Mouse (Mus musculus): ENCODE measurements around the gene Fam122a. TPM values are rescaled to one million over a fixed set of nuclear protein-coding genes. Genes with fewer than 3 reads are reported as not detected.

The Fam122a gene
- polyA plus RNA-seq, 1 experiment from 2014 or later = 57.9 TPM

- H3K36me3 ChIP-seq = no peaks in the 10 kb centered on the region
- no peak overlapping the region for H3K9ac ChIP-seq
- no peaks in the 10 kb centered on the region for H3K9me3 ChIP-seq
- WGBS = 64% methylated on average over 2 of the region's 2 CpGs
- no peak overlapping the region for H3K27ac ChIP-seq (replicated peaks)
- no peak for ATAC-seq (ENCODE audit: low FRiP score, low read depth)
- no peaks in the 10 kb centered on the region for H3K27me3 ChIP-seq
- H3K4me3 ChIP-seq = no peak overlapping the region
- no peak overlapping the region for H3K4me2 ChIP-seq
- peaks cover 13% of the 10 kb centered on the region for H3K4me1 ChIP-seq (replicated peaks)
Measured at GRCm38 (mm10) chr19:24480916-24481315, 3.8 kb upstream of the Fam122a start.

GRCm38 (mm10) chr19:24476461-24476860 is 695 bp downstream of the Fam122a start:
- Histone ChIP-seq H3K4me1 (replicated peaks) (peaks cover 27% of the 10 kb centered on the region), H3K36me3 (no peaks in the 10 kb centered on the region), H3K27ac (replicated peaks) (peak overlapping the region; percentile 96), H3K9ac (peak overlapping the region; percentile 94), H3K4me3 (peak overlapping the region; percentile 85), H3K4me2 (peak overlapping the region; percentile 94), H3K9me3 (no peaks in the 10 kb centered on the region), H3K27me3 (no peaks in the 10 kb centered on the region)
- WGBS = under 1% methylated on average over 11 of the region's 11 CpGs
- ATAC-seq (ENCODE audit: low FRiP score, low read depth) = no peak

- no peak overlapping the region for H3K9ac ChIP-seq
- H3K9me3 ChIP-seq = no peaks in the 10 kb centered on the region
- 85% methylated on average over 6 of the region's 6 CpGs for WGBS
- no peaks in the 10 kb centered on the region for H3K36me3 ChIP-seq
- no peak for ATAC-seq (ENCODE audit: low FRiP score, low read depth)
- peaks cover 27% of the 10 kb centered on the region for H3K4me1 ChIP-seq (replicated peaks)
- peak overlapping the region; percentile 94; the same call in 1 of the 2 replicates for H3K4me2 ChIP-seq
- H3K27ac ChIP-seq (replicated peaks) = no peak overlapping the region
- no peak overlapping the region for H3K4me3 ChIP-seq
- H3K27me3 ChIP-seq = no peaks in the 10 kb centered on the region
Measured at GRCm38 (mm10) chr19:24475281-24475680, 1.9 kb downstream of the Fam122a start.

- H3K36me3 ChIP-seq = no peaks in the 10 kb centered on the region
- 92% methylated on average over 5 of the region's 5 CpGs for WGBS
- no peak overlapping the region for H3K9ac ChIP-seq
- H3K27me3 ChIP-seq = no peaks in the 10 kb centered on the region
- no peaks in the 10 kb centered on the region for H3K9me3 ChIP-seq
- H3K4me1 ChIP-seq (replicated peaks) = peaks cover 19% of the 10 kb centered on the region
- H3K4me2 ChIP-seq = no peak overlapping the region
- H3K4me3 ChIP-seq = no peak overlapping the region
- ATAC-seq (ENCODE audit: low FRiP score, low read depth) = no peak
- H3K27ac ChIP-seq (replicated peaks) = no peak overlapping the region
Measured at GRCm38 (mm10) chr19:24472512-24472911, 4.6 kb downstream of the Fam122a start.

- H3K9me3 ChIP-seq = no peaks in the 10 kb centered on the region
- ATAC-seq (ENCODE audit: low FRiP score, low read depth) = no peak
Measured at GRCm38 (mm10) chr19:24471538-24471937, 5.6 kb downstream of the Fam122a start.

GRCm38 (mm10) chr19:24469216-24469615 is 7.9 kb downstream of the Fam122a start:
- Histone ChIP-seq H3K27me3 (no peaks in the 10 kb centered on the region), H3K9ac (no peak overlapping the region), H3K4me1 (replicated peaks) (0 out of 2 replicates have a peak, but pooled peaks cover under 1% of the 10 kb centered on the region), H3K36me3 (no peaks in the 10 kb centered on the region), H3K4me2 (no peak overlapping the region), H3K27ac (replicated peaks) (no peak overlapping the region), H3K9me3 (no peaks in the 10 kb centered on the region), H3K4me3 (no peak overlapping the region)
- WGBS = 63% methylated on average over 4 of the region's 4 CpGs
- no peak for ATAC-seq (ENCODE audit: low FRiP score, low read depth)

More at GRCm38 (mm10) chr19:24471538-24471937, 5.6 kb downstream of the Fam122a start:
- peaks cover 19% of the 10 kb centered on the region for H3K4me1 ChIP-seq (replicated peaks)
- no peak overlapping the region for H3K4me2 ChIP-seq
- no peak overlapping the region for H3K27ac ChIP-seq (replicated peaks)
- no peak overlapping the region for H3K9ac ChIP-seq
- no peaks in the 10 kb centered on the region for H3K27me3 ChIP-seq
- 92% methylated on average over 6 of the region's 6 CpGs for WGBS
- no peaks in the 10 kb centered on the region for H3K36me3 ChIP-seq
- no peak overlapping the region for H3K4me3 ChIP-seq

GRCm38 (mm10) chr19:24468616-24469015 is 8.5 kb downstream of the Fam122a start:
- H3K4me2 ChIP-seq = no peak overlapping the region
- WGBS = 72% methylated on average over 3 of the region's 3 CpGs

GRCm38 (mm10) chr19:24463011-24463410 is 14.1 kb downstream of the Fam122a start:
- ATAC-seq (ENCODE audit: low FRiP score, low read depth) = no peak
- no peaks in the 10 kb centered on the region for H3K27me3 ChIP-seq
- H3K36me3 ChIP-seq = no peaks in the 10 kb centered on the region
- no peak overlapping the region for H3K9ac ChIP-seq
- H3K4me2 ChIP-seq = no peak overlapping the region
- 91% methylated on average over 2 of the region's 3 CpGs for WGBS
- H3K4me3 ChIP-seq = no peak overlapping the region
- no peaks in the 10 kb centered on the region for H3K9me3 ChIP-seq
- no peak overlapping the region for H3K27ac ChIP-seq (replicated peaks)
- no peaks in the 10 kb centered on the region for H3K4me1 ChIP-seq (replicated peaks)

More at GRCm38 (mm10) chr19:24468616-24469015, 8.5 kb downstream of the Fam122a start:
- no peak for ATAC-seq (ENCODE audit: low FRiP score, low read depth)
- Histone ChIP-seq H3K9ac (no peak overlapping the region), H3K27ac (replicated peaks) (no peak overlapping the region), H3K36me3 (no peaks in the 10 kb centered on the region), H3K27me3 (no peaks in the 10 kb centered on the region), H3K4me3 (no peak overlapping the region), H3K4me1 (replicated peaks) (no peaks in the 10 kb centered on the region), H3K9me3 (no peaks in the 10 kb centered on the region)

GRCm38 (mm10) chr19:24456591-24457231 is 20.4 kb downstream of the Fam122a start:
- Histone ChIP-seq H3K9me3 (no peaks in the 10 kb centered on the region), H3K4me2 (no peak overlapping the region), H3K4me1 (replicated peaks) (peaks cover 17% of the 10 kb centered on the region), H3K36me3 (no peaks in the 10 kb centered on the region), H3K9ac (no peak overlapping the region), H3K27me3 (no peaks in the 10 kb centered on the region), H3K27ac (replicated peaks) (no peak overlapping the region), H3K4me3 (no peak overlapping the region)
- 0 out of 2 replicates have a peak, but pooled peaks have one; percentile 45 for ATAC-seq (ENCODE audit: low FRiP score, low read depth)
- WGBS = 86% methylated on average over 6 of the region's 6 CpGs

GRCm38 (mm10) chr19:24455249-24455960 is 21.8 kb downstream of the Fam122a start:
- H3K36me3 ChIP-seq = no peaks in the 10 kb centered on the region
- 89% methylated on average over 6 of the region's 6 CpGs for WGBS
- no peaks in the 10 kb centered on the region for H3K27me3 ChIP-seq
- no peak overlapping the region for H3K9ac ChIP-seq
- H3K27ac ChIP-seq (replicated peaks) = no peak overlapping the region
- H3K4me1 ChIP-seq (replicated peaks) = peaks cover 17% of the 10 kb centered on the region
- no peak overlapping the region for H3K4me2 ChIP-seq
- H3K9me3 ChIP-seq = no peaks in the 10 kb centered on the region
- no peak for ATAC-seq (ENCODE audit: low FRiP score, low read depth)
- H3K4me3 ChIP-seq = no peak overlapping the region

GRCm38 (mm10) chr19:24454451-24454850 is 22.7 kb downstream of the Fam122a start:
- ATAC-seq (ENCODE audit: low FRiP score, low read depth) = no peak
- H3K27me3 ChIP-seq = no peaks in the 10 kb centered on the region
- no peak overlapping the region for H3K27ac ChIP-seq (replicated peaks)
- H3K36me3 ChIP-seq = no peaks in the 10 kb centered on the region
- peaks cover 17% of the 10 kb centered on the region for H3K4me1 ChIP-seq (replicated peaks)
- H3K4me3 ChIP-seq = no peak overlapping the region
- 75% methylated on average over 2 of the region's 2 CpGs for WGBS
- H3K9ac ChIP-seq = no peak overlapping the region
- no peak overlapping the region for H3K4me2 ChIP-seq
- no peaks in the 10 kb centered on the region for H3K9me3 ChIP-seq

GRCm38 (mm10) chr19:24453379-24453778 is 23.8 kb downstream of the Fam122a start:
- H3K4me2 ChIP-seq = peak overlapping the region; percentile 42
- no peak overlapping the region for H3K27ac ChIP-seq (replicated peaks)
- WGBS = 25% methylated on average over 13 of the region's 13 CpGs
- no peaks in the 10 kb centered on the region for H3K36me3 ChIP-seq
- 0 out of 2 replicates have a peak overlapping the region, but pooled peaks have one; percentile 9 for H3K9ac ChIP-seq
- no peak for ATAC-seq (ENCODE audit: low FRiP score, low read depth)
- H3K4me3 ChIP-seq = peak overlapping the region; percentile 7; the same call in 1 of the 2 replicates
- H3K4me1 ChIP-seq (replicated peaks) = peaks cover 17% of the 10 kb centered on the region
- H3K27me3 ChIP-seq = no peaks in the 10 kb centered on the region
- no peaks in the 10 kb centered on the region for H3K9me3 ChIP-seq
